Mouse (Mus musculus): ENCODE results near the gene Zbtb49. TPM values are rescaled to one million over a fixed set of nuclear protein-coding genes. Genes with fewer than 3 reads are reported as not detected.
A peak's percentile ranks its signal among the peaks of the same experiment; 100 is the strongest.

Gene Zbtb49
- polyA plus RNA-seq, 1 experiment from 2014 or later = 3.6 TPM

GRCm38 (mm10) chr5:38205303-38205726, 14.9 kb downstream of the Zbtb49 start:
- Histone ChIP-seq H3K36me3 (ENCODE audit: control insufficient read depth, insufficient read depth) (peaks cover 68% of the 10 kb centered on the region), H3K9ac (ENCODE audit: low read depth, low read length) (no peak overlapping the region), H3K27ac (ENCODE audit: low read depth, low read length) (no peak overlapping the region), H3K4me1 (replicated peaks; ENCODE audit: control insufficient read depth, insufficient read depth, low read length) (no peaks in the 10 kb centered on the region), H3K9me3 (ENCODE audit: control insufficient read depth) (no peaks in the 10 kb centered on the region), H3K4me3 (ENCODE audit: low read depth, low read length) (no peak overlapping the region), H3K4me2 (replicated peaks; ENCODE audit: low read depth) (no peak overlapping the region), H3K27me3 (replicated peaks; ENCODE audit: control insufficient read depth, insufficient read depth, low read length) (no peaks in the 10 kb centered on the region)
- no peak for TF ChIP-seq CTCF (IDR thresholded peaks at IDR 0.05; ENCODE audit: low read depth)
- no peak for ATAC-seq
- 84% methylated on average over 7 of the region's 7 CpGs for WGBS

- Histone ChIP-seq H3K27me3 (replicated peaks; ENCODE audit: control insufficient read depth, insufficient read depth, low read length) (no peaks in the 10 kb centered on the region), H3K4me3 (ENCODE audit: low read depth, low read length) (no peak overlapping the region), H3K9ac (ENCODE audit: low read depth, low read length) (no peak overlapping the region), H3K36me3 (ENCODE audit: control insufficient read depth, insufficient read depth) (peaks cover 44% of the 10 kb centered on the region), H3K27ac (ENCODE audit: low read depth, low read length) (no peak overlapping the region), H3K9me3 (ENCODE audit: control insufficient read depth) (no peaks in the 10 kb centered on the region), H3K4me2 (replicated peaks; ENCODE audit: low read depth) (no peak overlapping the region), H3K4me1 (replicated peaks; ENCODE audit: control insufficient read depth, insufficient read depth, low read length) (no peaks in the 10 kb centered on the region)
- no peak for TF ChIP-seq CTCF (IDR thresholded peaks at IDR 0.05; ENCODE audit: low read depth)
- ATAC-seq = no peak
- 92% methylated on average over 2 of the region's 2 CpGs for WGBS
Measured at GRCm38 (mm10) chr5:38199686-38200085, 20.6 kb downstream of the Zbtb49 start.

- H3K4me1 ChIP-seq (replicated peaks; ENCODE audit: control insufficient read depth, insufficient read depth, low read length) = no peaks in the 10 kb centered on the region
- TF ChIP-seq CTCF (IDR thresholded peaks at IDR 0.05; ENCODE audit: low read depth) = peak; percentile 95
- H3K9ac ChIP-seq (ENCODE audit: low read depth, low read length) = no peak overlapping the region
- peaks cover 23% of the 10 kb centered on the region for H3K36me3 ChIP-seq (ENCODE audit: control insufficient read depth, insufficient read depth)
- no peak overlapping the region for H3K27ac ChIP-seq (ENCODE audit: low read depth, low read length)
- H3K4me2 ChIP-seq (replicated peaks; ENCODE audit: low read depth) = no peak overlapping the region
- H3K4me3 ChIP-seq (ENCODE audit: low read depth, low read length) = no peak overlapping the region
- peak; percentile 60 for ATAC-seq
- WGBS = 15% methylated on average over 7 of the region's 7 CpGs
- no peaks in the 10 kb centered on the region for H3K27me3 ChIP-seq (replicated peaks; ENCODE audit: control insufficient read depth, insufficient read depth, low read length)
- H3K9me3 ChIP-seq (ENCODE audit: control insufficient read depth) = no peaks in the 10 kb centered on the region
Measured at GRCm38 (mm10) chr5:38197482-38197823, 22.8 kb downstream of the Zbtb49 start.

- ATAC-seq = no peak
- H3K4me3 ChIP-seq (ENCODE audit: low read depth, low read length) = no peak overlapping the region
- H3K4me2 ChIP-seq (replicated peaks; ENCODE audit: low read depth) = no peak overlapping the region
- no peak overlapping the region for H3K27ac ChIP-seq (ENCODE audit: low read depth, low read length)
- no peaks in the 10 kb centered on the region for H3K9me3 ChIP-seq (ENCODE audit: control insufficient read depth)
- H3K4me1 ChIP-seq (replicated peaks; ENCODE audit: control insufficient read depth, insufficient read depth, low read length) = no peaks in the 10 kb centered on the region
- TF ChIP-seq CTCF (IDR thresholded peaks at IDR 0.05; ENCODE audit: low read depth) = no peak
- H3K36me3 ChIP-seq (ENCODE audit: control insufficient read depth, insufficient read depth) = peaks cover 18% of the 10 kb centered on the region
- WGBS = 65% methylated on average over 5 of the region's 5 CpGs
- H3K27me3 ChIP-seq (replicated peaks; ENCODE audit: control insufficient read depth, insufficient read depth, low read length) = no peaks in the 10 kb centered on the region
- no peak overlapping the region for H3K9ac ChIP-seq (ENCODE audit: low read depth, low read length)
Measured at GRCm38 (mm10) chr5:38196821-38197481, 23.3 kb downstream of the Zbtb49 start.

GRCm38 (mm10) chr5:38195941-38196340, 24.3 kb downstream of the Zbtb49 start:
- no peak overlapping the region for H3K9ac ChIP-seq (ENCODE audit: low read depth, low read length)
- H3K4me2 ChIP-seq (replicated peaks; ENCODE audit: low read depth) = no peak overlapping the region
- H3K27me3 ChIP-seq (replicated peaks; ENCODE audit: control insufficient read depth, insufficient read depth, low read length) = no peaks in the 10 kb centered on the region
- H3K9me3 ChIP-seq (ENCODE audit: control insufficient read depth) = no peaks in the 10 kb centered on the region
- H3K27ac ChIP-seq (ENCODE audit: low read depth, low read length) = no peak overlapping the region
- TF ChIP-seq CTCF (IDR thresholded peaks at IDR 0.05; ENCODE audit: low read depth) = no peak
- peaks cover 8% of the 10 kb centered on the region; the same call in 1 of the 2 replicates for H3K36me3 ChIP-seq (ENCODE audit: control insufficient read depth, insufficient read depth)
- no peak overlapping the region for H3K4me3 ChIP-seq (ENCODE audit: low read depth, low read length)
- H3K4me1 ChIP-seq (replicated peaks; ENCODE audit: control insufficient read depth, insufficient read depth, low read length) = no peaks in the 10 kb centered on the region
- no peak for ATAC-seq

GRCm38 (mm10) chr5:38194946-38195345, 25.3 kb downstream of the Zbtb49 start:
- 40% methylated on average over 2 of the region's 2 CpGs for WGBS
- no peak for ATAC-seq

More at GRCm38 (mm10) chr5:38194946-38195345, 25.3 kb downstream of the Zbtb49 start:
- Histone ChIP-seq H3K4me2 (replicated peaks; ENCODE audit: low read depth) (no peak overlapping the region), H3K27me3 (replicated peaks; ENCODE audit: control insufficient read depth, insufficient read depth, low read length) (no peaks in the 10 kb centered on the region), H3K4me1 (replicated peaks; ENCODE audit: control insufficient read depth, insufficient read depth, low read length) (no peaks in the 10 kb centered on the region), H3K9me3 (ENCODE audit: control insufficient read depth) (no peaks in the 10 kb centered on the region), H3K9ac (ENCODE audit: low read depth, low read length) (no peak overlapping the region), H3K27ac (ENCODE audit: low read depth, low read length) (no peak overlapping the region), H3K4me3 (ENCODE audit: low read depth, low read length) (no peak overlapping the region), H3K36me3 (ENCODE audit: control insufficient read depth, insufficient read depth) (no peaks in the 10 kb centered on the region)
- TF ChIP-seq CTCF (IDR thresholded peaks at IDR 0.05; ENCODE audit: low read depth) = no peak
